Mouse (Mus musculus): ENCODE data around the gene Adgrg2. TPM values are rescaled to one million over a fixed set of nuclear protein-coding genes. Genes with fewer than 3 reads are reported as not detected.

Adgrg2 gene
- polyA plus RNA-seq, 1 experiment = not detected

DNA sequence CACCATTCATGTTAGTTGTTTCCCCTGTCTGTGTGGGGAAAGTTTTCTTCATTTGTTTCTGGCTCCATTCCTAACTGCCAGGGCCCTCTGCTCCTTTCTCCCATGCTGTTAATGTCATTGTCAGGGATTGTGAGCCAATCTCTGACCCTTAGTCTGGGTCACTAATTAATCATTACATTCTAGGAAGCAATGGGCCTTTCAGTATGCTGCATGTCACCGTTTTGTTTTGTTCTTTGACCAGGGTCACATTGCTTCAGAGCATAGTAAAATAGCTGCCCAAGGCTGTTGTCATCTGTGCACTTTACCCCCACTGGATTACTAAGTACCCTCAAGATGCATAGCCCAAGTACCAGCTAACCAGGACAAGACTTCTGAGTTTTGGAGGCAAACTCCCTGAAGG is 36.0 kb downstream of the Adgrg2 start:
- no peaks in the 10 kb centered on the region for H3K4me1 ChIP-seq (ENCODE audit: control insufficient read depth)
- no peaks in the 10 kb centered on the region for H3K9me3 ChIP-seq (ENCODE audit: control insufficient read depth, low read length)
- TF ChIP-seq GATA1 (IDR thresholded peaks at IDR 0.05; ENCODE audit: low read length) (no peak), TAL1 (IDR thresholded peaks at IDR 0.05; ENCODE audit: low read length) (no peak)
- H3K36me3 ChIP-seq (ENCODE audit: control insufficient read depth) = no peaks in the 10 kb centered on the region
- H3K27me3 ChIP-seq (ENCODE audit: control insufficient read depth) = no peaks in the 10 kb centered on the region
- H3K4me3 ChIP-seq (replicated peaks) = no peak overlapping the region

DNA sequence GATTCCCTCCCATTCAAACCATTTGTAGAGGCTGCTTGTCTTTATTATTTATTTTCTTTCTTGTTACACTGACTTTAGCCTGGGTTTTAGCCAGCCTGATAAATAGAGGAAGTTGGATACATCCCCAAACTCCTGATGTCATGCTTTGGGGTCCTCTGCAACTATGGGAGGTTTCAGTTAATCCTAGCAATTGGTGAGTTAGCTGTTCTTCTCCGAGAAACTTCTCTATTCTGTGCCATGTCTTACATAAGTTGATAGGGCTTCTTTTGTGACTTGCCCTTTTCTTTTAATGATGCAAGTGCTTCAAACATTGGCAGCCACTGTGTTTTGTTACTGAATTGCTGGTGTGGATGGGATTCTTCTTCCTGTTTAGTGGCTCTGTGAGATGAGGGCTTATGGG is 36.4 kb downstream of the Adgrg2 start:
- H3K27me3 ChIP-seq (ENCODE audit: control insufficient read depth) = no peaks in the 10 kb centered on the region
- H3K36me3 ChIP-seq (ENCODE audit: control insufficient read depth) = no peaks in the 10 kb centered on the region
- no peak overlapping the region for H3K4me3 ChIP-seq (replicated peaks)
- H3K4me1 ChIP-seq (ENCODE audit: control insufficient read depth) = no peaks in the 10 kb centered on the region
- TF ChIP-seq TAL1 (IDR thresholded peaks at IDR 0.05; ENCODE audit: low read length) (no peak), GATA1 (IDR thresholded peaks at IDR 0.05; ENCODE audit: low read length) (no peak)
- H3K9me3 ChIP-seq (ENCODE audit: control insufficient read depth, low read length) = no peaks in the 10 kb centered on the region

DNA sequence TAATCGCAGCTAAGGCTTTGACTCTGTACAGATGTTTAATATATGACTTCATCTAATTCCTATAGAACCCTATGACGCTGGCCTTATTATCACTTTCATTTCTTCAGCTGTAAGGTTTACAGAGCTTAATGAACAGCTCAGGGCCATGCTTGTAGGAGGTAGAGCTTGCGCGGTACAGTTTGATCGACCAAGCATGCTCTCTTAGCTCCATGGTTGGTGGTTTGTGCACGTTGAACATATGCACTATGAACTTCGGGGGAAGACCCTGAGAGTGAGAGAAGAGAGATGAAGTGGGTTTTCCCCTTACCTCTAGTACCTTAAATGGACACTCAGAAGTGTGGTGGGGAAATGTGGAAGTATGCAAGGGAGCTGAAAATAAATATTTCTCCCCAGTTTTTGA is 41.7 kb downstream of the Adgrg2 start:
- no peak overlapping the region for H3K4me3 ChIP-seq (replicated peaks)

DNA sequence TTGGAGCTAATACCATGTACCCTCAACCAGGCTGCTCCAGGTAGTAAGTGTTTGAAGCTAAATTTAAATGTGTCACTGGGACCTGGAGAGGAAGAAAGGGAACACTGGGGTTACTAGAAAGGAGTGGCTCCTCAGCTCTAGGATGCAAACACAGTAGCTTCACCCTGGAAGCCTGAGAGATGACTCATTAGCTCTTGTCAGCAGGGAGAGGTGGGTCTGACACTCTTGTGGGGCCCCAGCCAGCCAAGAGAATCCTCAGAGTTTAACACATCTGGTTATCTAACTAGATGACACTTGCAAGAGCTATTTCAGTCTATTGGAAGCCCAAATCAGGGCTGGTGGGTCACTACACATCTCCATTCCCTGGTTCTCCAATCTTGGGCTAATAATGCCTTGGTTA is 50.8 kb downstream of the Adgrg2 start:
- no peaks in the 10 kb centered on the region for H3K9me3 ChIP-seq (ENCODE audit: control insufficient read depth, low read length)
- TF ChIP-seq TAL1 (IDR thresholded peaks at IDR 0.05; ENCODE audit: low read length) (no peak), GATA1 (IDR thresholded peaks at IDR 0.05; ENCODE audit: low read length) (no peak)
- H3K36me3 ChIP-seq (ENCODE audit: control insufficient read depth) = no peaks in the 10 kb centered on the region
- no peak overlapping the region for H3K4me3 ChIP-seq (replicated peaks)
- no peaks in the 10 kb centered on the region; the same call in 1 of the 2 replicates for H3K27me3 ChIP-seq (ENCODE audit: control insufficient read depth)
- H3K4me1 ChIP-seq (ENCODE audit: control insufficient read depth) = no peaks in the 10 kb centered on the region

More for the DNA sequence above, 41.7 kb downstream of the Adgrg2 start:
- no peaks in the 10 kb centered on the region for H3K27me3 ChIP-seq (ENCODE audit: control insufficient read depth)
- no peaks in the 10 kb centered on the region for H3K4me1 ChIP-seq (ENCODE audit: control insufficient read depth)
- H3K9me3 ChIP-seq (ENCODE audit: control insufficient read depth, low read length) = no peaks in the 10 kb centered on the region
- no peak for TF ChIP-seq GATA1 (IDR thresholded peaks at IDR 0.05; ENCODE audit: low read length)
- TF ChIP-seq TAL1 (IDR thresholded peaks at IDR 0.05; ENCODE audit: low read length) = no peak
- H3K36me3 ChIP-seq (ENCODE audit: control insufficient read depth) = no peaks in the 10 kb centered on the region

DNA sequence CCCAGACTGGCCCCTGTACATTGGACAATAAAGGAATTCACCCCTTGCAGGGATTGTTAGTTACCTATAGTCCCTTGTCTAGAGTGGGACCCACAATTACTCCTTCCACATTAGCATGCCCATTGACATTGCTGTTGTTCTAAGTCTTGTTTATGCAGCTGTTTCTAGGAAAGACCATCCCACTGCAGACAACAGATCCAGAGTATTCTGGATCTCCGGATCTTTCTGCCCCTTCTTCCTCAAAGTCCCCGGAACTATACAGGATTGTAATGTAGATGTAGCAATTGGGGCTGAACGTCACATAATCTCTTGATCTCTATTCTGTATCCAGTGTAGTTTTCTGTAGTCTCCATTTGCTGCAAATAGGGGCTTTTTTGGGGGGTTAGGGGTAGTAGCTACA is 57.9 kb downstream of the Adgrg2 start:
- H3K4me1 ChIP-seq (ENCODE audit: control insufficient read depth) = no peaks in the 10 kb centered on the region
- no peak overlapping the region for H3K4me3 ChIP-seq (replicated peaks)

DNA sequence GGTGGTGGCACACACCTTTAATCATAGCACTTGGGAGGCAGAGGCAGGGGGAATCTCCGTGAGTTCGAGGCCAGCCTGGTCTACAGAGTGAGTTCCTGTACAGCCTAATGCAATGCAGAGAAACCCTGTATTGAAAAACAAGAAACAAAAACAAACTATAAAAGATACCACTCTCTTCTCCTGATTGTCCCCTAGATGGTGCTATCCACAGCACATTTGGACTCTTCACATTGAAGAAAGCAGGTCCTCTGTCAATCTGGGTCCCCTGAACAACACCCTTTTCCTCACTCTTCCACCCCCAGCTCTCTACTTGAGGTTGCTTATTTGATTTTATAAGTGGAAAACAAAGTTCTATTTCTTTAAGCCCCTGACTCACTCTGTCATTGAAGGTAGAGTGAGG is 58.9 kb downstream of the Adgrg2 start:
- no peaks in the 10 kb centered on the region for H3K27me3 ChIP-seq (ENCODE audit: control insufficient read depth)
- no peaks in the 10 kb centered on the region for H3K9me3 ChIP-seq (ENCODE audit: control insufficient read depth, low read length)
- no peaks in the 10 kb centered on the region for H3K4me1 ChIP-seq (ENCODE audit: control insufficient read depth)
- no peak overlapping the region for H3K4me3 ChIP-seq (replicated peaks)
- no peak for TF ChIP-seq GATA1 (IDR thresholded peaks at IDR 0.05; ENCODE audit: low read length)
- TF ChIP-seq TAL1 (IDR thresholded peaks at IDR 0.05; ENCODE audit: low read length) = no peak
- no peaks in the 10 kb centered on the region for H3K36me3 ChIP-seq (ENCODE audit: control insufficient read depth)

More for the DNA sequence above, 57.9 kb downstream of the Adgrg2 start:
- TF ChIP-seq TAL1 (IDR thresholded peaks at IDR 0.05; ENCODE audit: low read length) (no peak), GATA1 (IDR thresholded peaks at IDR 0.05; ENCODE audit: low read length) (no peak)
- no peaks in the 10 kb centered on the region for H3K27me3 ChIP-seq (ENCODE audit: control insufficient read depth)
- H3K36me3 ChIP-seq (ENCODE audit: control insufficient read depth) = no peaks in the 10 kb centered on the region
- no peaks in the 10 kb centered on the region for H3K9me3 ChIP-seq (ENCODE audit: control insufficient read depth, low read length)

DNA sequence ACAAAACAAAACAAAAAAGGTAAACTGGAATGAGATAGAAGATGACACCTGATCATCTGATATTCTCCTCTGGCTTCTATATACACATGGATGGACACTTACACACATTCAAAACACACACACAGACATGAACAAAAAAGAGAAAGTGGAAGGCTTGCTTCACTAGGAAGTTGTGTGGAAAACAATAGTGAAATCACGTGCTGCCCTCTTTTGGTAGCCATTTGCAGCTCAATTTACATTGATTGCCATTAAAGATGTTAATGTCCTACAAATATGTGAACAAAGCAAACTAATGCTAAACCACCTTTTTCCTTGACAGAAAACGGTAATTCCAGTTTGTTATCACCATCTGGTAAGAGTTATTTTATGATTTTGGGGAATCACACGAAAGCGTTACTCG is 65.2 kb downstream of the Adgrg2 start:
- TF ChIP-seq GATA1 (IDR thresholded peaks at IDR 0.05; ENCODE audit: low read length) = no peak
- TF ChIP-seq TAL1 (IDR thresholded peaks at IDR 0.05; ENCODE audit: low read length) = no peak
- Histone ChIP-seq H3K27me3 (ENCODE audit: control insufficient read depth) (no peaks in the 10 kb centered on the region), H3K4me1 (ENCODE audit: control insufficient read depth) (no peaks in the 10 kb centered on the region), H3K4me3 (replicated peaks) (no peak overlapping the region), H3K36me3 (ENCODE audit: control insufficient read depth) (no peaks in the 10 kb centered on the region), H3K9me3 (ENCODE audit: control insufficient read depth, low read length) (no peaks in the 10 kb centered on the region)

DNA sequence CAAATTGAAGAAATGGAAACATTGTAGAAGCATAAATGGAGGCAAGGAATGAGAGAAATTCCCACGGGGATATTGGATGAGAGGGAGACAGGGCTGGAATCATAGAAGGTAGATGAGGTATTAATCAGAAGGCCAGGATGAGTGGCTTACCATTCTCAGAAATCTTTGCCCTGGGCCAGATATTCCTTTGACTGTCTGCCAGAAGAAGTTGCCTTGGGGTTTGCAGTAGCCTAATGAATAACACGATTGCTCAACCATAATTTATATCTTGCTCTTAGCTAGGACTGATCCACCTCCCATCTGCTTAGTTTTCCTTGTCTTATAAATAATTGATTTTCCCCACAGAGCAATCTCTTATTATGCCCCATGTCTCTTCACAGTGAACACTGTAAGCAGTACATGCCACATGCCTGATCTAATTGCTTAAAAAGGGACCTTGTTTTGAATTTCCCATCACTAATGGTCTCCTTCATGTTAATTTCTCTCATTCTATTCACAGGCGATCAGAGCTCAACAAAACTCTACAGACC is 80.8 kb downstream of the Adgrg2 start:
- no peak for TF ChIP-seq GATA1 (IDR thresholded peaks at IDR 0.05; ENCODE audit: low read length)
- no peak for TF ChIP-seq TAL1 (IDR thresholded peaks at IDR 0.05; ENCODE audit: low read length)
- H3K9me3 ChIP-seq (ENCODE audit: control insufficient read depth, low read length) = no peaks in the 10 kb centered on the region
- H3K36me3 ChIP-seq (ENCODE audit: control insufficient read depth) = no peaks in the 10 kb centered on the region
- no peaks in the 10 kb centered on the region for H3K4me1 ChIP-seq (ENCODE audit: control insufficient read depth)
- no peak overlapping the region for H3K4me3 ChIP-seq (replicated peaks)
- no peaks in the 10 kb centered on the region for H3K27me3 ChIP-seq (ENCODE audit: control insufficient read depth)

DNA sequence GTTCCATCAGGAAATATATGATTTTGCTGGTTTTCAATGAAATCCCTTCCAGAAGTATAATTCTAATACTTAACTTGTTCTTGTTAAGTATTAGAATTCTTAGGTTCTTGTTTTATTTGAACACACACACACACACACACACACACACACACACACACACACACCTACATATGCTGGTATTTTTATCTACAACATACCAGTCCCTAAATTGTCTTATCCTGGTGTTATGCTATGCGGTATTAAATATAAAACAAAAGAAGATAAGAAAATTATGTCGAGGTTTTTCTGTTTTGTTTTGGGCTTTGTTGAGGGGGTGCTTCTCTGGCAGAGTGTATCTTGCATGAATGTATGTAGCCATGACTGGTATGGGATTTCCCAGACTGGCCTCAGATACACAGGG is 99.3 kb downstream of the Adgrg2 start:
- H3K27me3 ChIP-seq (ENCODE audit: control insufficient read depth) = no peaks in the 10 kb centered on the region
- no peak overlapping the region for H3K4me3 ChIP-seq (replicated peaks)
- H3K4me1 ChIP-seq (ENCODE audit: control insufficient read depth) = no peaks in the 10 kb centered on the region
- no peaks in the 10 kb centered on the region for H3K9me3 ChIP-seq (ENCODE audit: control insufficient read depth, low read length)
- H3K36me3 ChIP-seq (ENCODE audit: control insufficient read depth) = no peaks in the 10 kb centered on the region
- no peak for TF ChIP-seq TAL1 (IDR thresholded peaks at IDR 0.05; ENCODE audit: low read length)
- no peak for TF ChIP-seq GATA1 (IDR thresholded peaks at IDR 0.05; ENCODE audit: low read length)

DNA sequence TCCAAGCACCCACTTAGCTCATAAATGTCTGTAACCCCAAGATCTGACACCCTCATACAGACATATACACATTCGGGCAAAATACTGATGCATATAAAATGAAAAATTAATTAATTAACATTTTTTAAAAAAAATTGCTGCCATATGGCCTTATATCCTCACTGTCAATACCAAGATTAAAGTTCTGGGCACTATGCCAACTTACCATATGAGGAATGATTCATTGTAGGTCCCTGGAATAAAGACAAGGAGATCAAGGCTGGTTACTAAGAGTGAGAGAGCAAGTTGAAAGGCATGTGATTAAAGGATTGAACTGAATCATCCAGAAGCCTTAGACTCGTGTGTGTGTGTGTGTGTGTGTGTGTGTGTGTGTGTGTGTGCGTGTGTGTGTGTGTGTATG is 103.8 kb downstream of the Adgrg2 start:
- H3K27me3 ChIP-seq (ENCODE audit: control insufficient read depth) = no peaks in the 10 kb centered on the region
- H3K4me3 ChIP-seq (replicated peaks) = no peak overlapping the region
- no peaks in the 10 kb centered on the region for H3K9me3 ChIP-seq (ENCODE audit: control insufficient read depth, low read length)
- no peaks in the 10 kb centered on the region for H3K36me3 ChIP-seq (ENCODE audit: control insufficient read depth)
- TF ChIP-seq GATA1 (IDR thresholded peaks at IDR 0.05; ENCODE audit: low read length) (no peak), TAL1 (IDR thresholded peaks at IDR 0.05; ENCODE audit: low read length) (no peak)
- H3K4me1 ChIP-seq (ENCODE audit: control insufficient read depth) = peaks cover 7% of the 10 kb centered on the region
